Mouse (Mus musculus): ENCODE data around the gene Hopx.

Hopx gene

DNA sequence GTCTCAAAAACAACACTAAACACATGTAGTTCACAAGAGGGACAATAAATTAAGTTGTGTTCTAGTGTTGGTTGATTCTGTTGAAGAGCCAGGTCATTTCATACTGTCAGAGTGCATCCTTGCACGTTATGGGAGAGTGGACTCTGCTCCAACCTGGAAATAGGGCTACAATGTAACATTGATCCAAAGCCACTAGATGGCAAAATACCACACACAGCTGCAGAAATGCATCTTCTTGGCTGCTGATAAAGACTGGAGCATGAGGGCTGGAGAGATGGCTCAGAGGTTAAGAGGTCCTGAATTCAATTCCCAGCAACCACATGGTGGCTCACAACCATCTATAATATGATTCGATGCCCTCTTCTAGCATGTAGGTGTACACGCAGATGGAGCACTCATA is 43.3 kb downstream of the Hopx start:
- DNase-seq (ENCODE audit: low read depth): no peak

DNA sequence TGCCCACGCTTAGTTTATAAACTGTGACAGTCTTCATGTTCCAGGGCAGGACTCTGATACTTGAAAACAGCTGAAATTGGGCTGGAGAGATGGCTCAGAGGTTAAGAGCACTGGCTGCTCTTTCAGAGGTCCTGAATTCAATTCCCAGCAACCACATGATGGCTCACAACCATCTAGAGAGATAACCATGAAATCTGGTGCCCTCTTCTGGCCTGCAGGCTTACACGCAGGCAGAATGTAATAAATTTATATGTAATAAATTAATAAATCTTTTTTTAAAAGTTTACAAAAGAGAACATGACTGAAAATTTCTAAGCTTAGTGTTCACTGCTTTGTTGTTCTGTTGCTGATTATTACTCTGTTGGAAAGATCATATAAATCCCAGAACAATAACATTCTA is 43.9 kb downstream of the Hopx start:
- DNase-seq (ENCODE audit: low read depth): no peak

DNA sequence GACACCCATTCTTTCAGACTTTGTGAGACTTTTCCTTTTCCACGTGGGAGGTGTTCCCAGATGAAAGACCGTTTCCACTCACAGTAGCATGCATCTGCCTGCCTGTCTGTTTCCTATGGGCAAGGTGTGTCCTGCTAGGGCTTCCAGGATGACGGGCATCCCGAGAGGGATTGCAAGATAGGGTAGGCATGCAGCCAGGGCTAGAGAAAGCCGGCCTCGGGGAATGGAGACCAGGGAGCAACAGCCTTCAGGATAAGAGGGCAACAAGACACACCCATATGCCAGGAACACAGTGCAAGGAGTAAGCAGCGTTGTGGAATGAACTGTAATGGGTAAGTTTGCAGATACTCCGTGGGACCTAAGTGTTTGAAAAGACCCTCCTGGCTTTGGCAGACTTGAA is 47.6 kb downstream of the Hopx start:
- DNase-seq (ENCODE audit: low read depth): no peak

DNA sequence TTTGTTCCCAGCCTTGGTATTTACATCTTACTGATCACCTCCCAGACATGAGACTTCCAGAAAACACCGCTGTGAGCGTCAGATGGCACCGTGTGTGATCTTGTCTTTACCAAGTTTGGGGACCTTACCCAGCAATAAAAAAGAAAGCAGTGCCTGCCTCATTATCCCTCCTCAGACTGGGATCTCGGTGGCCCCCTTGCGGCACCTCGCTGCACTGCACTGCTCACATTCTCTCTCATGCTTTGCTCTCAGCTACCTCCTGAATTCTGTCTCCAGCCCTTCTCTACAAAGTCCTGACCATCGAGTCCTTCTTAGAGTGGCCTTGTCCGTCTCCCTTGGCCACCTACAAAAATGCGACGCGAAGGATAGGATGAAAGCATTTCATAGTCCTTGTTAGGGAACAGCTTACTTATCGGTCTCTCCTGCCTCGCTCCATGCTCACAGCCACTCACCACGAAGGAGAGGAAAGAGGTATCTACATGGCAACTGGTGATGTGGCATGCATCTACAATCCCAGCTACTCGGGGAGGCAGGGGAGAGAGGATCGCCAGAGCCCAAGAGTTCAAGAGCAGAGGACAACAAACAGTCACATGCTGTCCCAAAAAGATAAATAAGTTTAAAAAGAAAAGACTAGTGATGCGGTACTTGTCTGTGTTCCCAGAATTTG is 53.4 kb downstream of the Hopx start:
- DNase-seq (ENCODE audit: low read depth): peak; percentile 29

DNA sequence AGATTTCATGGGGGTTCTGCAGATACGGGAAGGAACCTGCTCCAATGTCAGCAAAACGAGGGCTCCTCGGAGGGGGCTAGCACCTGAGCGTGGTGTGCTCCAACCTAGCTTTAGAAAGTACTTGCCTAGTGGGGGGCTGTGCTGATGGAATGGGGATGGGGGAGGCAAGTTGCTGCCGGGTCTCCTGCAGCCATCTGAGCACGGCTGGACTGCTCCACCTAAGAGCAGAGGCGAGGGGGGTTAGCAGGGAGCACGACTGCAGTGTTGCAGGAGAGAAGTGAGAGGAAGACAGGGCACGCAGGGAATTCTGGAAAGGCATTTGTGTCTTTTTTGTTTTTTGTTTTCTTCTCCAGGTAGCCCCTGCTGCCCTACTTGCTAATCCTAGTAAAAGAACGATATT is 54.6 kb downstream of the Hopx start:
- DNase-seq (ENCODE audit: low read depth): no peak

DNA sequence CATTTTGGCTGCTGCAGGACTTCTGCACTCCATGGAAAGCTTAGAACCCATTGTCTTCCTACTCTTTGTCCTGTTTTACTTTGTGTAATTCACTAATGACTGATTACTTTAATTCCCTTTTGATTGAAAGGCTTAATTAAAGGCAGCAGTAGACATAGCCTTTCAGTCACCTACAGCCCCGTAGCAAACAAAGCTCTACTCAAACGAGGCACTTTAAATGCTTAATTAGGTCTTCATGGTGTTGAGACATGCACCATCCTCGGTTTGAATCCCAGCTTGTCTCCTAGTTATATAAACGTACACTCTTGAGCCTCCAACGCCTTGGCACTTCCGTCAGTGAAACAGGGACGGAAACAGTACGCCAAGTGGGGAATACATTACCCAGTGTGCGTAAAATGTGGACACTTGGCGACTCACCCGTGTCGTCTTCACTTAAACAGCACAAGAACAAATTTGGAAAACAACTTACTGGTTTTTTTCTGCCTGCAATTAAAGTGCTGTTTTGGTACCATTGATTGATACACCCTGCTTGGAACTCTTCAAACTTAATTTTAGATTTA is 58.0 kb downstream of the Hopx start:
- no peak for DNase-seq (ENCODE audit: low read depth)

DNA sequence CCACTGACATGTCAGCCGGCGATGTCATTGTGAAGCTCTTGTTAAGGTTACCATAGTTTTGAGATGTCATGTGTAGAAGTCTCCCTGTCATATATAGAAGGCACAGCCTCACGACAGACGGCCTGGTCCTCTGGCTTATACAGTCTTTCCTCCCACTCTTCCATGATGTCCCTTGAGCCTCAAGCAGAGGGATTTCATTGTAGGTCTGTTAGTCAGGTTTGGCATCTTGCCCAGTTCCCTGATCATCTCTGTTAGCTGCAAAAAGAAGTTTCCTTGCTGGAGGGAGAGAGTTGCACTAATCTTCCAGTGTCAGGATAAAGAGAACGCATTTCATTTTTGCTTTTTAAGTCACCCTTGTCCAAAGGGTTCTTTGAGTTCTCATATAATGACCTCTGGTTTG is 62.3 kb downstream of the Hopx start:
- no peak for DNase-seq (ENCODE audit: low read depth)

DNA sequence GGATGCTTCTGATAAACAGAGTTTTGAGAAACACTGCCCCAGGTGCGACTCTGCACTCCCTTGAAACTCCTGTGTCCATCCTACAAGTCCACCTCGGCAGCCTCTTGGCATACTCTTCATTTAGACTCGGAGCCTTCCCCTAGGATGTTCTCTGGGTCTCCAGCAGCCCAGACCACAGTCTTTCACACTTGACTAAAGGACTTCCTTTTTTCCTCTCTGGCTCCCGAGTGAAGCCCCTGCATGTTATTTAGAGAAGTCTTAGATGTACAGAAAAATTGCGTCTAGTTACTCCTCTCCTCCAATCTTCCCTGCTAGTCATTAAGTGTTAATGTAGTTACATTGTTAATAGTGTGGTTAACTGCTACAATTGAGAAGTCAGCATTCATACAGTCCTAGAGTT is 70.6 kb downstream of the Hopx start:
- no peak for DNase-seq (ENCODE audit: low read depth)

DNA sequence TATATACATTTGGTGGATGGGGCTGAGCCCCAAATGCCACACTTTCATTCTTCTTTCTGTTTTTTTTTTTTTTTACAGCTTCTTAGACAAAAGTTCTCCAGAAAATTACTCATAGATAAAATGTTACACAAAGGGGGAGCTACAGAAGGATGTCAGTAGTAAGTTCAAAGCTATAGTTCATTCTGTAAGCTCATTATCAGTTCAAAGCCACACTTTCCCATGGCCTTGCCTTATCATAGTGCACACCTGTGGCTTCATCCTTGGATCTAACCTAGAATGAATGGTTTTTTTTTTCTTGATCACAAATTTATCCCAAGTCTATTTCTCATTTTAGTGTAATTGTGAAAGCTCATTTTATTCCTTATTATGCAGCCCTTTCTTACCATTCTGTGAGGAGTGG is 75.5 kb downstream of the Hopx start:
- no peak for DNase-seq (ENCODE audit: low read depth)

DNA sequence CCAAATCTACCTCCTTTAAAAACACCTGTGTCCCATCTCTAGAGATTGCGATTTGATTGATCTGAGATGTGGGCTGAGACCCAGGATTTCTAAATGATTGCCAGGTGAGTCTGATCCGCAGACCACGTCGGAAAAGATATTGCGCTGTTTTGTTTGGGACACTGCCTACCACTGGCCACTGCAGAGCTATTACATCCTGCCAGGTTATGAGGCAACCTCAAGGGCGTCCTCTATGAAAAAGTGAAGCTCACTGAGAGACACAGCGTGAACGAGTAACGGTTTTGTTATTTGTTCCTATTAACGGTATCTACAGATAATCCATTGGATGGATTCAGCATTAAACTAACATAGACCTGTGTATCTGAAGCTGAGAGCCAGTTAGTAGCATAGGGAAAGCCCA is 76.5 kb downstream of the Hopx start:
- DNase-seq (ENCODE audit: low read depth): no peak
